ENCODE assay signal across 8 mouse cellular contexts in the genomic region with DNA sequence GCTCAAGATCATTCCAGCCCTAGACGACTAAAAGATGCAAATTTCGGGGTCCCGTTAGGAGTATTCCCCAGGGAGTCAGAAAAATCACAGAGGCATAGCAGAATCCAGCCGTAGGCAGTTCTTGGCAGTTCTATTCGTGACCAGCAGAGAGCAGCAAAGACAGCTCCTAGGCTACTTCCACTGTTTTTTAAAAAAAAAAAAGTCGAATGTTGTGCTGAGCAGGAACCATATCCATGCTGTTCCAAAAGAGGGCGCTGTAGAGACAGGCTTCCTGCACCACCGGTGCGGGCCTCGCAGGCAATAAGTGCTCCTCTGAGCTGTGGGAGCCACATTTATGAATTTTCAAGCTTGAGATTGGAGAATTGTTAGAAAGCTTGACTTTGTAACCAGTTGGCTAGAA. TPM values are rescaled to one million over a fixed set of nuclear protein-coding genes. Genes with fewer than 3 reads are reported as not detected.
DNase-seq lines count a peak whose midpoint lies in the region; ATAC-seq and TF ChIP-seq lines count a peak whose summit lies in the region.
"Had no signal": no experiment of that assay in that cellular context is flagged by ENCODE, and none has a peak within 500 bp of the region (broad histone marks: within the 10 kb centered on the region; RNA-seq: fewer than 3 reads in every experiment).

No protein-coding gene starts in this region.

- no peaks in the 10 kb centered on the region; the same call in 1 of the 2 replicates for H3K27me3 ChIP-seq in E14TG2a.4 (ENCODE audit: insufficient read depth, low read length)

- peak; percentile 89 for ATAC-seq in common myeloid progenitor, adult 5-6 weeks (replicated peaks; ENCODE audit: low read depth, poor library complexity, severe bottlenecking)

- H3K4me1 ChIP-seq in E14TG2a.4 (replicated peaks; ENCODE audit: low read depth, low read length): peaks cover 54% of the 10 kb centered on the region

- peak; percentile 93 for DNase-seq in ZHBTc4 (ENCODE audit: low read depth, low spot score)
- peak; percentile 57 to 67 for DNase-seq in heart, adult 9 months (ENCODE audit: low spot score in 2 of 2)
- DNase-seq in layer of hippocampus, adult 9-10 months (ENCODE audit: low spot score): peak; percentile 80
- peak; percentile 78 for DNase-seq in skeletal muscle tissue, adult 2 months (ENCODE audit: low read depth, low spot score)

- H3K27ac ChIP-seq in macrophage: peak overlapping the region; percentile 80

- H3K4me3 ChIP-seq in E14TG2a.4 (replicated peaks; ENCODE audit: low read length) (peak overlapping the region; percentile 48), macrophage (ENCODE audit: inconsistent target) (peak overlapping the region; percentile 27; the same call in 1 of the 2 replicates)

- H3K36me3 ChIP-seq in E14TG2a.4 (ENCODE audit: insufficient read depth, low read length) (no peaks in the 10 kb centered on the region), macrophage (ENCODE audit: inconsistent target) (no peaks in the 10 kb centered on the region)

- peaks cover 49% of the 10 kb centered on the region; the same call in 1 of the 2 replicates for H3K79me2 ChIP-seq in macrophage (ENCODE audit: inconsistent target)

- no peaks in the 10 kb centered on the region for H3K9me3 ChIP-seq in E14TG2a.4 (ENCODE audit: low read length)

- peak; percentile 99 for TF ChIP-seq CTCF in E14TG2a.4 (conservative IDR thresholded peaks at IDR 0.05; ENCODE audit: low read length)

- 5% methylated on average over 10 of the region's 10 CpGs for WGBS in macrophage (ENCODE audit: missing documents)

RNA-seq across cellular contexts. Expression of a gene that starts 1.3 kb away (rescaled TPM):
- total RNA-seq in common myeloid progenitor, adult 5-6 weeks (2017): 14.9 and 23.1 TPM in 2 replicates
- total RNA-seq in macrophage (2018; cell fraction: chromatin; rRNA removed): 100 to 1,000 TPM in 1 of 26 experiments, 10 to 100 TPM in 25; 26.2 to 124 (median 43.6) TPM
- total RNA-seq in macrophage (2018; cell fraction: cytosol; rRNA removed): 10 to 100 TPM in 25 of 26 experiments, 1 to 10 TPM in 1; 9.9 to 26.3 (median 16.1) TPM
- total RNA-seq in macrophage (2018; cell fraction: nucleus; rRNA removed): 10 to 100 TPM; 14.9 to 66.5 (median 35.2) TPM
- polyA plus RNA-seq in macrophage (2018): 10.8 to 16.3 TPM (median 11.7 TPM) in 3 replicates

RNA-seq across cellular contexts. Expression of a gene that starts 16.1 kb away (rescaled TPM):
- total RNA-seq in common myeloid progenitor, adult 5-6 weeks (2017): 2.8 and 7.3 TPM in 2 replicates
- 1,000 to 10,000 TPM in 11 of 26 experiments, 100 to 1,000 TPM in 14, 10 to 100 TPM in 1; 75.9 to 3,830 (median 872) TPM for total RNA-seq in macrophage (2018; cell fraction: chromatin; rRNA removed)
- total RNA-seq in macrophage (2018; cell fraction: cytosol; rRNA removed): 100 to 1,000 TPM in 12 of 26 experiments, 10 to 100 TPM in 14; 22.4 to 664 (median 78.7) TPM
- total RNA-seq in macrophage (2018; cell fraction: nucleus; rRNA removed): 1,000 to 10,000 TPM in 7 of 26 experiments, 100 to 1,000 TPM in 17, 10 to 100 TPM in 2; 53.6 to 2,106 (median 679) TPM
- polyA plus RNA-seq in macrophage (2018): 12.7 to 36.4 TPM (median 25.2 TPM) in 3 replicates

RNA-seq across cellular contexts. Expression of a gene that starts 50.8 kb away (rescaled TPM):
- total RNA-seq in common myeloid progenitor, adult 5-6 weeks (2017): not detected in 2 replicates
- not detected for total RNA-seq in macrophage (2018; cell fraction: chromatin; rRNA removed)
- total RNA-seq in macrophage (2018; cell fraction: cytosol; rRNA removed): under 1 TPM in 5 of 26 experiments, not detected in 21; 0.04 to 0.16 (median 0.09) TPM
- total RNA-seq in macrophage (2018; cell fraction: nucleus; rRNA removed): under 1 TPM in 2 of 26 experiments, not detected in 24; 0.35 to 0.48 TPM
- polyA plus RNA-seq in macrophage (2018): not detected in 3 replicates
- polyA plus RNA-seq: liver, embryonic 16.5 days had no signal

RNA-seq across cellular contexts. Expression of a gene that starts 53.0 kb away (rescaled TPM):
- total RNA-seq in common myeloid progenitor, adult 5-6 weeks (2017): 2.5 and 3.0 TPM in 2 replicates
- 1 to 10 TPM; 1.3 to 9.7 (median 4.0) TPM for total RNA-seq in macrophage (2018; cell fraction: chromatin; rRNA removed)
- 1 to 10 TPM in 19 of 26 experiments, under 1 TPM in 7; 0.40 to 2.1 (median 1.4) TPM for total RNA-seq in macrophage (2018; cell fraction: cytosol; rRNA removed)
- 1 to 10 TPM in 24 of 26 experiments, under 1 TPM in 2; 0.63 to 8.2 (median 3.2) TPM for total RNA-seq in macrophage (2018; cell fraction: nucleus; rRNA removed)
- 1.2 to 1.7 TPM (median 1.6 TPM) in 3 replicates for polyA plus RNA-seq in macrophage (2018)

Comparison
In these comparisons a context has a peak if more than half of its experiments do, and no peak if none do; other contexts are left out.
1. Peak in every context shown above with its lines: DNase-seq, ATAC-seq, H3K4me3 ChIP-seq and H3K27ac ChIP-seq.